Mouse (Mus musculus): Measurements from ENCODE around the gene Tnrc6c. TPM values are rescaled to one million over a fixed set of nuclear protein-coding genes. Genes with fewer than 3 reads are reported as not detected.
A peak's percentile ranks its signal among the peaks of the same experiment; 100 is the strongest.

Tnrc6c gene
- polyA plus RNA-seq, 1 experiment, result 43.8 TPM

DNA sequence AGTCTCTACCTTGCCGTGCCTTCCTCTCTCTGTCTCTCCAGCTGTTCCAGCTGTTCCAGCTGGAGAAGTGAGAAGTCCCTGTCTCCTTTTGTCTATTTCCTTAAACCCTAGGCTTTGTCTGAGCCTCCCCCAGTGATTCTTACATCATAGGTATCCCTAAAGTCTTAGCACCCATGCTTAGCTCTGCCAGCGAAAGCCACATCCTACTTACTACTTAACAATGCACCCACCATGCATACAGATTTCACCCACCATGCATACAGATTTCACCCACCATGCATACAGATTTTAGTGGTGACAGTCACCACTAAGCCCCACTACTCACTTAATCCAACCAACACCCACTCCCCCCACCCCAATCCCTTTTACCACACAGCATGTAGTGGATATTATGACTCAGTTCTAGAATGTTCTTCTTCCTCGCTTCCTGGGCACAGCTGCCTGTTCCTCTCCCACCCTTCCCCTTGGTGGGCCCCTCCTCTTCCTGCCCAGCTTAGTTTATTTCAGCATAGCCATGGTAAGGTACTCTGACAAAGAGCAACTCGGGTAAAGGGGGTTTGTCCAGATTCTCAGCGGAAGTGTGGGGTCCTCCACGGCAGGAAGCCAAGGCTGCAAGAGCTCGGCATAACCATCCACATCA lies 14.6 kb upstream of the Tnrc6c start:
- no peak overlapping the region for H3K4me3 ChIP-seq (replicated peaks; ENCODE audit: insufficient read depth, low read depth, low read length)
- no peak overlapping the region for H3K27ac ChIP-seq (ENCODE audit: insufficient read depth, low read length)
- no peaks in the 10 kb centered on the region for H3K4me1 ChIP-seq (ENCODE audit: control insufficient read depth, insufficient read depth, low read length)
- 87% methylated on average over 7 of the region's 7 CpGs for WGBS
- TF ChIP-seq CTCF (IDR thresholded peaks at IDR 0.05; ENCODE audit: borderline replicate concordance, insufficient read depth, low read depth, low read length) (no peak), POLR2A (IDR thresholded peaks at IDR 0.05; ENCODE audit: borderline replicate concordance, insufficient read depth, low read length) (no peak)
- no peak for DNase-seq
- no peaks in the 10 kb centered on the region for H3K27me3 ChIP-seq (ENCODE audit: control insufficient read depth, insufficient read depth, low read length)

DNA sequence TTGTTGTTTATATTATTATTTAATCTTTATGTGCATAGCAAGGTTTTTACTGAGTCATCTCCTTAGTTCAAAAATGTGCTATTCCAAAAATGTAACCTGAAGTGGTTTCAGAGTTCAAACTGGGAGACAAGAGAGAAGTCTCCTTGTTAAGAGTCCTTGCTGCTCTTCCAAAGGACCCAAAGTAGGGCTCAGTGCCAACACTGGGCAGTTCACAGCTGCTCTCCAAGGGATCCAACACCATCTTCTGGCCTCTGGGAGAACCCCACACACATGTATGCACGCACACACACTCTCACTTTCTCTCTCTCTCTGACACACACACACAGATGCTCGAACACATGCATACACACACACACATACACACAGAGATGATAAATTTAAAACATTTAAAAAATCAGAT lies 11.9 kb upstream of the Tnrc6c start:
- no peak overlapping the region for H3K27ac ChIP-seq (ENCODE audit: insufficient read depth, low read length)
- TF ChIP-seq CTCF (IDR thresholded peaks at IDR 0.05; ENCODE audit: borderline replicate concordance, insufficient read depth, low read depth, low read length), result no peak
- TF ChIP-seq POLR2A (IDR thresholded peaks at IDR 0.05; ENCODE audit: borderline replicate concordance, insufficient read depth, low read length), result no peak
- WGBS, result 88% methylated on average over 2 of the region's 2 CpGs
- no peaks in the 10 kb centered on the region for H3K27me3 ChIP-seq (ENCODE audit: control insufficient read depth, insufficient read depth, low read length)
- no peak for DNase-seq
- H3K4me3 ChIP-seq (replicated peaks; ENCODE audit: insufficient read depth, low read depth, low read length), result no peak overlapping the region
- H3K4me1 ChIP-seq (ENCODE audit: control insufficient read depth, insufficient read depth, low read length), result no peaks in the 10 kb centered on the region

DNA sequence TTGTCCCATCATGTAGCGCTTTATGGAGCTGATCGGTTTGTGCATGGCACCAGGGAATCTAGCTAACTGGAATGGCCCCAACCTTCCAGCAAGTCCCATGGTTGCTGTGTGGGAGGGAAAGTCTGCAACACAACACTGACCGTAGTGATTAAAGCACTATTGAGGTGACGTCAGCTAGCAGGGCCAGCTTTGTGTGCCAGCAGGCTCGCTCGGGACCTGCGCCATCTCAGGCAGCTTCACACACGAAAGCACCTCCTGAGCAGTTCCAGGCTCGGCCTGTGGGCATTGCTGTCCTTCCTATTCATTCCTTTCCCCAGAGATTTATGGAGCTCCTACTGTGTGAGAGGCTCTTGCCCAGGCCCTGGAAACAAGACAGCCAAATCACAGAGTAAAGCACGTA lies 10.8 kb upstream of the Tnrc6c start:
- H3K27ac ChIP-seq (ENCODE audit: insufficient read depth, low read length), result no peak overlapping the region
- TF ChIP-seq CTCF (IDR thresholded peaks at IDR 0.05; ENCODE audit: borderline replicate concordance, insufficient read depth, low read depth, low read length), result no peak
- TF ChIP-seq POLR2A (IDR thresholded peaks at IDR 0.05; ENCODE audit: borderline replicate concordance, insufficient read depth, low read length), result no peak
- H3K27me3 ChIP-seq (ENCODE audit: control insufficient read depth, insufficient read depth, low read length), result no peaks in the 10 kb centered on the region
- WGBS, result 40% methylated on average over 10 of the region's 10 CpGs
- H3K4me1 ChIP-seq (ENCODE audit: control insufficient read depth, insufficient read depth, low read length), result peaks cover 3% of the 10 kb centered on the region; the same call in 1 of the 2 replicates
- DNase-seq, result peak; percentile 50 to 71
- H3K4me3 ChIP-seq (replicated peaks; ENCODE audit: insufficient read depth, low read depth, low read length), result no peak overlapping the region

DNA sequence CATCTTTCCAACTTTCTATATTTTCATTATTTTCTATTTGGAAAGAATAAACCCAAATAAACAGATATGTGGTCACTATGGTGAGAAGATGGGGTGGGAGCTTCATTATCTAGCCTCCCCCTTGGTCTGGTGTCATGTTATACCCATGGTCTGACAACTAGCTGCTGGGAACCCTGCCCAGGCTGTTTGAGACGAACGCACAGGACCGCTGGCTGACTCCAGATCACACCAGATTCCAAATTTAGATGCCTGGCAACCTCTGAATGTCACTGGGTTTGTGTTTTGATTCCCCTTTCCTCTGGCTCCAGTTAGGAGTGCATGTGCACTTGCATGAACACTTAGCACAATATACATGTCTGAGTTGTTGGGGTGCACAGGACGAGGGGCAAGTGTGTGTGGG lies 7.3 kb upstream of the Tnrc6c start:
- WGBS, result 51% methylated on average over 4 of the region's 4 CpGs
- no peak overlapping the region for H3K4me3 ChIP-seq (replicated peaks; ENCODE audit: insufficient read depth, low read depth, low read length)
- DNase-seq, result no peak
- TF ChIP-seq CTCF (IDR thresholded peaks at IDR 0.05; ENCODE audit: borderline replicate concordance, insufficient read depth, low read depth, low read length) (no peak), POLR2A (IDR thresholded peaks at IDR 0.05; ENCODE audit: borderline replicate concordance, insufficient read depth, low read length) (no peak)
- no peak overlapping the region for H3K27ac ChIP-seq (ENCODE audit: insufficient read depth, low read length)
- no peaks in the 10 kb centered on the region for H3K27me3 ChIP-seq (ENCODE audit: control insufficient read depth, insufficient read depth, low read length)
- peaks cover 4% of the 10 kb centered on the region; the same call in 1 of the 2 replicates for H3K4me1 ChIP-seq (ENCODE audit: control insufficient read depth, insufficient read depth, low read length)

DNA sequence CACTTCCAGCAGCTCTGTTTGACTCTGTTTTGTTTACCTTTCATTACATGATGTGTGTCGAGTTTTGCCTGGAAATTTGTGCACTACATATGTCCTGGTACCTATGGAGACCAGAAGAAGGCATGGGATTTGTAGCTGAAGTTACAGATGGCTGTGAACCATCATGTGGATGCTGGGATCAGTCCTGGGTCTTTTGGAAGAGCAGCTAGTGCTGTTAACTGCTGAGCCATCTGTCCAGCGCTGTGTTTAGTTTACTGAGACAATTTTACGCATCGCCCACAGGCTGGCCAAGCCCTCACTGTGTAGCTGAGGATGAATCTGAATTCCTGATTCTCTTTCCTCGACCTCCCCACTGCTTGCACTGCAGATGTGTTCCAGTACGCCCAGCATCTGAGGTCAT lies 6.1 kb upstream of the Tnrc6c start:
- no peak for DNase-seq
- 53% methylated on average over 6 of the region's 6 CpGs for WGBS
- H3K27me3 ChIP-seq (ENCODE audit: control insufficient read depth, insufficient read depth, low read length), result no peaks in the 10 kb centered on the region
- TF ChIP-seq POLR2A (IDR thresholded peaks at IDR 0.05; ENCODE audit: borderline replicate concordance, insufficient read depth, low read length) (no peak), CTCF (IDR thresholded peaks at IDR 0.05; ENCODE audit: borderline replicate concordance, insufficient read depth, low read depth, low read length) (no peak)
- H3K27ac ChIP-seq (ENCODE audit: insufficient read depth, low read length), result no peak overlapping the region
- peaks cover 4% of the 10 kb centered on the region; the same call in 1 of the 2 replicates for H3K4me1 ChIP-seq (ENCODE audit: control insufficient read depth, insufficient read depth, low read length)
- no peak overlapping the region for H3K4me3 ChIP-seq (replicated peaks; ENCODE audit: insufficient read depth, low read depth, low read length)

DNA sequence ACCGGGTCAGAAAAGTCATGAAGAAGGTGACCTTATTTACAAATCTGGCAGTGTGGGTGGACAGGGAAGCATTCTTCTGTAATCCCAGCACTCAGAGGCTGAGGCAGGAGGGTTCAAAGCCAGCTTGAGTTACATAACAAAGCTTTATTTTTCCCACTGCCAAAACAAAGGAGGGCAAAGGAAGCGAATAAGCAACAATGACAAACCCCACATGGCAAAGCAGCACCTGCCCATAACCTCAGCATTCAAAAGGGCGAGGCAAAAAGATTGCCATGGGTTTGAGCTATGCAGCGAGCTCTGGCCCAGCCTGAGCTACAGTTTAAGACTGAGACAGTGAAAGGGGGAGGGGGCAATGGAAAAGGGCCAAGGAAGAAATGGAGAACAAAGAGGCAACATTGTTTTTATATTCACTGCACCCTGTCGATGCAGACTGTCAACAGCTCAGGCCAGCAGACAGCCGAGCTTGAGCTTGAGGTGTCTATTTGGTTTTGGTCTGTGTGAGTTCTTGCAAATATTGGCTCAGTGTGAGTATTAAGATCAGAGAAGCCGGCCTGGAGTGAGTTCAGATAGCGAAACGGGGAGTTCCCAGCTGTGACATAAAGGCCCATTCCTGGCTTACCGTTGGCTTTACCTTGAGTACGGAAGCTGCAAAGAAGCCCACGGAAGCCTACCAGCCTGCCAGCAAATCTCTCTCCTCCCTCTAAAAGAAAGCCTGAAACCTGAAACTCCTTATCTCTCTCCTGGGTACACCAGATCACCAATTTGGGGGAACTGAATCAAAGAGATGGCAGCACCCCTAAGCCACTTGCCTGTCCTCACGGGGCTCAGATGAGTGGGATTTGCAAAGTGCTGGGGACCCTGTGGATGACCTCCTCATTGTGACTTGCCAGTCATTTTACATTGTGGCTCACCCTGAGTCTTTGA lies 3.1 kb upstream of the Tnrc6c start:
- H3K27me3 ChIP-seq (ENCODE audit: control insufficient read depth, insufficient read depth, low read length), result no peaks in the 10 kb centered on the region
- TF ChIP-seq CTCF (IDR thresholded peaks at IDR 0.05; ENCODE audit: borderline replicate concordance, insufficient read depth, low read depth, low read length), result no peak
- no peak for TF ChIP-seq POLR2A (IDR thresholded peaks at IDR 0.05; ENCODE audit: borderline replicate concordance, insufficient read depth, low read length)
- H3K27ac ChIP-seq (ENCODE audit: insufficient read depth, low read length), result no peak overlapping the region
- no peak for DNase-seq
- H3K4me3 ChIP-seq (replicated peaks; ENCODE audit: insufficient read depth, low read depth, low read length), result no peak overlapping the region
- WGBS, result 83% methylated on average over 13 of the region's 13 CpGs
- H3K4me1 ChIP-seq (ENCODE audit: control insufficient read depth, insufficient read depth, low read length), result peaks cover 4% of the 10 kb centered on the region; the same call in 1 of the 2 replicates

DNA sequence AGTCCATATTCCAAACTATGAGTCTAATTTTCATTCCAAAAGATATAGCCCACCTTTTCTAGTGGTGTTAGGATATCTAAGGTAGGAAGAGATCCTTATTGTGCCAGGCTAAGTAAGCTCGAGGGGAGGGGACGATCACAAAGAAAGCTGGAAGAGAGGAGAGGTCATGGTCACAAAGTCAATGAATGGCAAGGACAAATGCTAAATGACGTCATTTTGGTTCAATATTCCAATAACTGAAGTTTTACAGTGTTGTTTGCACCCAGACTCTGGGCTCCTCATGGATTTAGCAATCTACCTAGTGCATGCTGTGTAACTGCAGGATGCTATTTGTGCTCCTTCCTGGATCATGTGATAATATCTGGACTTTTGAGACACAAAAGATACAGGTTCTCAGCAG lies 1.2 kb upstream of the Tnrc6c start:
- Histone ChIP-seq H3K4me1 (ENCODE audit: control insufficient read depth, insufficient read depth, low read length) (peaks cover 4% of the 10 kb centered on the region; the same call in 1 of the 2 replicates), H3K4me3 (replicated peaks; ENCODE audit: insufficient read depth, low read depth, low read length) (no peak overlapping the region), H3K27ac (ENCODE audit: insufficient read depth, low read length) (no peak overlapping the region), H3K27me3 (ENCODE audit: control insufficient read depth, insufficient read depth, low read length) (no peaks in the 10 kb centered on the region)
- 83% methylated on average over 3 of the region's 3 CpGs for WGBS
- no peak for DNase-seq
- no peak for TF ChIP-seq CTCF (IDR thresholded peaks at IDR 0.05; ENCODE audit: borderline replicate concordance, insufficient read depth, low read depth, low read length)
- TF ChIP-seq POLR2A (IDR thresholded peaks at IDR 0.05; ENCODE audit: borderline replicate concordance, insufficient read depth, low read length), result no peak
